Mouse (Mus musculus): ENCODE results near the gene Cdh18. TPM values are rescaled to one million over a fixed set of nuclear protein-coding genes. Genes with fewer than 3 reads are reported as not detected.

The Cdh18 gene
- polyA plus RNA-seq, 1 experiment from 2014 or later, result 0.78 TPM

DNA sequence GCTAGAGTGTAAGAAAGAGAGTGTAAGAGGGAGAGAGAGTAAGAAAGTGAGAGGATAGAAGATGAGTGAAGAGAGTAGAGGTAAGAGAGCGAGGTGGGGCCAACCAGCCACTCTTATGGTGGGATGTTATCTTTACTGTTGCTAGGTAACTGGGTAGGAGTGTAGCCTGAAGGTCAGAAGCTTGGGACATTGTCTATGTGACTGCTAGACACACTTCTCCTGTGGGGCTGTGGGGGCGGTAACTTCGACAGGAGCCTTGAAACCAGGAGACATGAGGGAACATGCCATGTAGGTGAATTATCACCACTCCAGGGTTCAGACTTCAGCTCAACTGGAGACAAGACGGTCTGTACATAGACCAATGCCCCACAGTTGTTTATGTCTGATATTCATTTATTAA lies 227.5 kb downstream of the Cdh18 start:
- 89% methylated on average over 4 of the region's 4 CpGs for WGBS

DNA sequence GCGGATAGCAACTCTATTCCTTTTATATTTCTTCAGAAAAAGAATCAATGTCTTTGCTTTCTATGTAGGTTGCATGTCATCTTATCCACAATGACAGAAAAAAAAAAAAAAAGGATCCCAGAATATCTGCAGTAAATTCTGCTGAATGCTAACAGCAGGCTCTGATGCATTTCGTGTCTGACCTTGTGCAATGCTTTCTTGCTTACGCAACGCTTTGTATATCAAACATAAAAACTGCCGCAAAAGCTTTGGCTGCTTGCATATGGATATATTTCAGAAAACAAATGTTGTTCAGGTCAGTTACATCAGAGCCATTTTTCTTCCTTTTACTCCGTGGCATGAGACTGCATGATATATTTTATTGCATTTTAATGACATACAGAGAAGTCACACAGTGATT lies 240.9 kb downstream of the Cdh18 start:
- Histone ChIP-seq H3K27ac (no peak overlapping the region), H3K9ac (no peak overlapping the region), H3K9me3 (no peaks in the 10 kb centered on the region), H3K4me1 (no peaks in the 10 kb centered on the region), H3K4me2 (replicated peaks) (no peak overlapping the region), H3K27me3 (no peaks in the 10 kb centered on the region), H3K4me3 (no peak overlapping the region), H3K36me3 (no peaks in the 10 kb centered on the region)
- ATAC-seq (ENCODE audit: low FRiP score, low read depth), result no peak
- 81% methylated on average over 6 of the region's 6 CpGs for WGBS

More for the DNA sequence above, 227.5 kb downstream of the Cdh18 start:
- Histone ChIP-seq H3K4me1 (no peaks in the 10 kb centered on the region), H3K36me3 (no peaks in the 10 kb centered on the region), H3K27me3 (no peaks in the 10 kb centered on the region), H3K4me3 (no peak overlapping the region), H3K4me2 (replicated peaks) (no peak overlapping the region), H3K27ac (no peak overlapping the region), H3K9me3 (no peaks in the 10 kb centered on the region), H3K9ac (no peak overlapping the region)
- ATAC-seq (ENCODE audit: low FRiP score, low read depth), result no peak

DNA sequence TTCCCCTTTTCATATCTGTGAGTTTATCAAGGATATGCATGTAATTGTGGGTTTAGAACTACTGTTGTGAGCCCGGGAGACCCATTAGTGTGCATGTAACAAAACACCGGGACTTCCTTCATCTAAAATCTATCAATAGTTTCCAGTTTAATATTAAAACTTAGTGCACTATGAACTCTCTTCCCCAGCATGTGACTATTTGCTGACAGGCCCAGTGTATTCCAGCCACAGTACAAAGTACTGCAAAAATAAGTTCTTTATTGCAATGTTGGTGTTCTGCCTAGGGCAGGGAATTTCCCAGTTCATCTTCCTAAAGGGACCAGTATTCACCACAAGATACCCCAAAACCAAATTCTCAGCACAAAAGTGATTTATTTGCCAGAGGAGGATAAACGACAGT lies 243.0 kb downstream of the Cdh18 start:
- Histone ChIP-seq H3K4me1 (no peaks in the 10 kb centered on the region), H3K9me3 (no peaks in the 10 kb centered on the region), H3K4me3 (no peak overlapping the region), H3K4me2 (replicated peaks) (no peak overlapping the region), H3K27ac (no peak overlapping the region), H3K27me3 (no peaks in the 10 kb centered on the region), H3K9ac (no peak overlapping the region), H3K36me3 (no peaks in the 10 kb centered on the region)
- no peak for ATAC-seq (ENCODE audit: low FRiP score, low read depth)
- WGBS, result 89% methylated on average over 3 of the region's 3 CpGs

DNA sequence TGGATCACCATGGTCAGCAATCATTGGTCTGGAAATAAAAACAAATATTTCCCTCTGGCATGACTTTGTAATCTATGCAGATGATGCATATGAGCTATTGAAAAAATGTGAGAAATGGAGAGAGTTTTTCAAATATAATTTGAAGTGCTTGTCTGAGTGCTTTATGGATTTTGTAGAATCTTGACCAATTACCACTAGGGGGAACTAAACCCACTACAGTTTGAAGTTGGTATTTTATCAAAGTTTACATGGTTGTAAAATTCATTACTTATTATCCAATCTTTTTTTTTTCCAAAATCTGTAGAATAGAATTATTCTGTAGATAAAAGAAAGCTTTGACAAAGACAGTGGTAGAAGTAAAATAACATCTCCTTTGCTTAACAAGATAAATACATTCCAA lies 284.3 kb downstream of the Cdh18 start:
- ATAC-seq (ENCODE audit: low FRiP score, low read depth), result no peak
- no peak overlapping the region for H3K4me2 ChIP-seq (replicated peaks)
- H3K27me3 ChIP-seq, result no peaks in the 10 kb centered on the region
- H3K9ac ChIP-seq, result no peak overlapping the region
- no peaks in the 10 kb centered on the region for H3K4me1 ChIP-seq
- no peaks in the 10 kb centered on the region for H3K9me3 ChIP-seq
- H3K4me3 ChIP-seq, result no peak overlapping the region
- no peak overlapping the region for H3K27ac ChIP-seq
- no peaks in the 10 kb centered on the region for H3K36me3 ChIP-seq

DNA sequence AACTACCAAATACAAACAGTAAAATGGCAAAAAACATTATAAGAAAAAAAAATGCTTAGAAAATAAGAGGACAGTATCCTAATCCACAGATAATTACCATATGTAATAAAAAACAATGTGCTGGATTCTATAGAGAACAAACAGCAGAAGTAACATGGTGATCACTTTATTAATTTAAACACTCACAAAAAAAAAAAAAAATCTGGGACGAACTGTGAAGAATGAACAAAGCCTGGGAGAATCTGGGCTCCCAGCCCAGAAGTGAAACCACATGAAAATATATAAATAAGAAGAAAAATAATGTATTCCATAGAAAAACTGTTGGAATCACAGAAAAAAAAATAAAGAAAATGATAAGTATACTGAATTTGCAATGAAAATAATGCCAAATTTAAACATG lies 288.4 kb downstream of the Cdh18 start:
- H3K4me2 ChIP-seq (replicated peaks), result no peak overlapping the region
- H3K9ac ChIP-seq, result no peak overlapping the region
- no peak overlapping the region for H3K27ac ChIP-seq
- no peak for ATAC-seq (ENCODE audit: low FRiP score, low read depth)
- no peaks in the 10 kb centered on the region for H3K36me3 ChIP-seq
- no peaks in the 10 kb centered on the region for H3K27me3 ChIP-seq
- 61% methylated on average over 1 of the region's 1 CpGs for WGBS
- H3K4me3 ChIP-seq, result no peak overlapping the region
- H3K4me1 ChIP-seq, result no peaks in the 10 kb centered on the region
- no peaks in the 10 kb centered on the region for H3K9me3 ChIP-seq

DNA sequence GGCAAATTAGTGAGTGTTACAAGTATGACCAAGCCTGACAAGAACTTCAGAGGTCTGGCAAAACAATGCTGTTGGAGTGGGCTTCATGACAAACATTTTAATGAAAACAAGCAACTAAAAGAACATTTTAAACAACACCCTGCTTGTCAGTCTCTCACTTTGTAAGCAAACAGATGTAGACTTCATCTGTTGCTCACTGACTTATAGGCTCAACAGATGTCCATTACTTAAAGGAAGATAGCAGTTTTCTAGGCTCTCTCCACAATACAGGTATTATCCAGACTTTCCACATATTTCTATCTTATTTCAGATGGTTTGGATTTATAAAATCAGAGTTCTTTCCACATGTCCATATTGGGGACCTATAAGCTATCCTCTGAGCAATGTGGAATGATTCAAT lies 308.9 kb downstream of the Cdh18 start:
- no peak overlapping the region for H3K9ac ChIP-seq
- no peak overlapping the region for H3K4me3 ChIP-seq
- H3K4me1 ChIP-seq, result no peaks in the 10 kb centered on the region
- H3K27ac ChIP-seq, result no peak overlapping the region
- no peaks in the 10 kb centered on the region for H3K36me3 ChIP-seq
- H3K4me2 ChIP-seq (replicated peaks), result no peak overlapping the region
- H3K27me3 ChIP-seq, result no peaks in the 10 kb centered on the region
- no peaks in the 10 kb centered on the region for H3K9me3 ChIP-seq
- ATAC-seq (ENCODE audit: low FRiP score, low read depth), result no peak

DNA sequence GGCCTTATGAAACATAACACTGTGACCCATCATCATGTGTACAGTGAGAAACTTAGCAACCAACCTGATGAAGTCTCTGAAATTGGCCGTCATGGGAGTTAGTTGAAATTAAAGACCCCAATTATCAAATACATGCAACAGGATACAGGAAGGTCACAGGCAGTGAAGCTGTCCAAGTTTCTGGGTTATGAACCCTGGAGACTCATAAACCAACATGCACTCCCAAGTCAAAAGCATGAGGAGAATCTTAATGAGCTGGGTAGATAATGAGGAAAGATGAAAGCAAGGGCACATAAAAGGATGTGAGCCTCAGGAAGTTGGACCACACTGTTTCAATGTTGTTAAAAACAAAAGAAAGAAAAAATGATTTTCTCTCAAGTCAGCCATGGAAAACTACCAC lies 321.9 kb downstream of the Cdh18 start:
- Histone ChIP-seq H3K9ac (no peak overlapping the region), H3K27ac (no peak overlapping the region), H3K9me3 (no peaks in the 10 kb centered on the region), H3K4me3 (no peak overlapping the region), H3K4me2 (replicated peaks) (no peak overlapping the region), H3K4me1 (no peaks in the 10 kb centered on the region), H3K27me3 (no peaks in the 10 kb centered on the region), H3K36me3 (no peaks in the 10 kb centered on the region)
- 21% methylated on average over 1 of the region's 1 CpGs for WGBS
- no peak for ATAC-seq (ENCODE audit: low FRiP score, low read depth)

DNA sequence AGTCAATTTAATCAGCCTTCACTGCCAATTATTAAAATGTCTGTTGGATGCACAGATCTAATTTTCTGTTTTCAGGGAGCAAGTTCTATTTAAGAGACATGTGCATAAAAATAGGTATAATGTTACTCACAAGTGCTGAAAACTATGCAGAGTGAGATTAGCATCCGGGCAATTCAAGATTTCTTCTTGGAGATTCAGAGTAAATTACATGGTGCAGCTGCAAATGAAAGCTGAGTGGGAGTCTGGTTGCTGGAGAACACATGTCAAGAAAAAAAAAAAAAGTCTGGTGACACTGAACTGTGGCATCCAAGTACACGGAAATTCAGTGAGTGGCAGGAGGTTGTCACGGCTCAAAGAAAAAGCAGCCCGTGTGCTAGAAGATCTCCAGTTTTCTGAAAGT lies 348.9 kb downstream of the Cdh18 start:
- no peak overlapping the region for H3K4me2 ChIP-seq (replicated peaks)
- no peaks in the 10 kb centered on the region for H3K4me1 ChIP-seq
- no peak overlapping the region for H3K4me3 ChIP-seq
- WGBS, result 65% methylated on average over 4 of the region's 4 CpGs
- no peak overlapping the region for H3K27ac ChIP-seq
- no peak overlapping the region for H3K9ac ChIP-seq
- no peaks in the 10 kb centered on the region for H3K9me3 ChIP-seq
- no peaks in the 10 kb centered on the region for H3K27me3 ChIP-seq
- no peaks in the 10 kb centered on the region for H3K36me3 ChIP-seq
- ATAC-seq (ENCODE audit: low FRiP score, low read depth), result no peak

DNA sequence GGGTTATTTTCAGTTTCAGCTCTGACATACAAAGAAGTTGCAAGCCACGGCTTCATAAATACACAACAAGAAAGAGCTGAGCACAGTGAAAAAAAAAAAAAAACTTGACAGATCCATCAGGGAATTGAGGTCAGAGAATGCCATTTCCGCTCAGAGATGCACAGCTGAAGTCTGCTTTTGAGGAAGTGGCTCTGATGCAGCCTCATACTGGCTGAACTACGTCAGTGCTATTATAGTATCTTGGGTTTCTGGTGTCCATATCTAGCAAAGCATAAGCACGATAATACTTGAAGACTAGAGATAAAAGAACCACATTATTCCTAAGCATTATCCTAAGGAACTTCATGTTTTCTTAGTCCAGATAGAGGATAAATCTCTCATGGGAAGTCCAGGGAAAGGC lies 349.4 kb downstream of the Cdh18 start:
- ATAC-seq (ENCODE audit: low FRiP score, low read depth), result no peak
- no peak overlapping the region for H3K27ac ChIP-seq
- no peak overlapping the region for H3K4me3 ChIP-seq
- H3K9ac ChIP-seq, result no peak overlapping the region
- H3K36me3 ChIP-seq, result no peaks in the 10 kb centered on the region
- H3K4me2 ChIP-seq (replicated peaks), result no peak overlapping the region
- H3K4me1 ChIP-seq, result no peaks in the 10 kb centered on the region
- WGBS, result 80% methylated on average over 4 of the region's 4 CpGs
- no peaks in the 10 kb centered on the region for H3K9me3 ChIP-seq
- no peaks in the 10 kb centered on the region for H3K27me3 ChIP-seq

DNA sequence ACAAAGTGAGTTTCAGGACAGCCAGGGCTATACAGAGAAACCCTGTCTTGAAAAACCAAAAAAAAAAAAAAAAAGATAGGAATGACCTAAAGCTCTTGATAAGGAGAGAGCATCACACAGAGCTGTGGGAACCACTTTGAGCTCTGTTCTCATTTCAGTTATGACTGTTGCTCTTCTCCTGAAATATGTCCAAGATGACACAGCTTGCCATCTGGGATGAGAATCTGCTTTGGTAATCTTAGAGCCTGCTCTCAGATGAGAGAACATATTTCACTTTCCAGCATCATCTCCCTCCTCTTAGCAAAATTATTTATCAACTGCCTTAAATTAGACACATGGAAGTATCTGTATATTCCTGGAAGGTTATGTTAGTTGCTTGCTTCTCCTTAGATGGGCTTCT lies 365.6 kb downstream of the Cdh18 start:
- no peak overlapping the region for H3K4me3 ChIP-seq
- H3K27me3 ChIP-seq, result no peaks in the 10 kb centered on the region
- no peaks in the 10 kb centered on the region for H3K36me3 ChIP-seq
- no peaks in the 10 kb centered on the region for H3K4me1 ChIP-seq
- H3K9me3 ChIP-seq, result no peaks in the 10 kb centered on the region
- no peak overlapping the region for H3K4me2 ChIP-seq (replicated peaks)
- no peak for ATAC-seq (ENCODE audit: low FRiP score, low read depth)
- no peak overlapping the region for H3K27ac ChIP-seq
- H3K9ac ChIP-seq, result no peak overlapping the region

DNA sequence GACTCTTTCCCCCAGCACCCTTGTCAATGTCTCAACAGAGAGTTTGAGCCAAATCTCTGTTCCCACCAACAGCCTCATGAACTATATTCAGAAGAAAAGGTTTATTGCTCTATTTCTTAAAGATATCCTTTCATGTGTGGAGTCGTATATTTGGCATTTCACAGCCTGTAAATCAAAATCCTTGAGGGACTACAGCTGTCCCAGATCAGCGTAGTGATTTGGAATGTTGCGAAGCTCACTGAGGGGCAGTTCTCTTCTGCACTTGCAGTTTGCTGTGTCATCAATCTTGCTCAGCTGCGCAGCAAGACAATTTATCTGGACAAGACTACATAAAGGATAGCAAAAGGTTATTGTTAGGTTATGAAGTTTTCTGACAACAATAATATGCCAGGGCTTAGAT lies 385.5 kb downstream of the Cdh18 start:
- Histone ChIP-seq H3K9ac (no peak overlapping the region), H3K4me2 (replicated peaks) (no peak overlapping the region), H3K4me3 (no peak overlapping the region), H3K27ac (no peak overlapping the region), H3K36me3 (no peaks in the 10 kb centered on the region), H3K4me1 (0 out of 2 replicates have a peak, but pooled peaks cover 3% of the 10 kb centered on the region), H3K9me3 (no peaks in the 10 kb centered on the region), H3K27me3 (no peaks in the 10 kb centered on the region)
- WGBS, result 39% methylated on average over 4 of the region's 4 CpGs
- ATAC-seq (ENCODE audit: low FRiP score, low read depth), result no peak

DNA sequence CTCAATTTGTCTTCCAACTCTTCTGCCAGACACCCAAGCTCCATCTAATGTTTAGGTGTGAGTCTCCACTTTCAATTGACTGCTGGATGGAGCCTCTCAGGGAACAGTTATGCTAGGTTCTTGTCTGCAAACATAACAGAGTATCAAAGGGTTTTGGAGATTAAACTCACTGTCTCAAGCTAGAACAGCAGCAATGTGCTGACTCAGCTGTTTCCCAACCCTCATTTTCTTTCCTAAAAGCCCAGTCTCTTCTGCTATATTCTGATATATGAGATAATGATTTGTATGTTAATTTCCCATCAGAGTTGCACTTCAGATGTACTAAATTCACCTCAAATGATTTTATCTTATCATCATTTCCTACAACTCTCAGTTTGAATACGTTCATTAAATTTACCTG lies 398.4 kb downstream of the Cdh18 start:
- no peak overlapping the region for H3K27ac ChIP-seq
- no peaks in the 10 kb centered on the region for H3K27me3 ChIP-seq
- H3K4me1 ChIP-seq, result no peaks in the 10 kb centered on the region
- ATAC-seq (ENCODE audit: low FRiP score, low read depth), result no peak
- 84% methylated on average over 1 of the region's 1 CpGs for WGBS
- H3K4me2 ChIP-seq (replicated peaks), result no peak overlapping the region
- no peak overlapping the region for H3K4me3 ChIP-seq
- no peaks in the 10 kb centered on the region for H3K9me3 ChIP-seq
- H3K9ac ChIP-seq, result no peak overlapping the region
- H3K36me3 ChIP-seq, result no peaks in the 10 kb centered on the region

DNA sequence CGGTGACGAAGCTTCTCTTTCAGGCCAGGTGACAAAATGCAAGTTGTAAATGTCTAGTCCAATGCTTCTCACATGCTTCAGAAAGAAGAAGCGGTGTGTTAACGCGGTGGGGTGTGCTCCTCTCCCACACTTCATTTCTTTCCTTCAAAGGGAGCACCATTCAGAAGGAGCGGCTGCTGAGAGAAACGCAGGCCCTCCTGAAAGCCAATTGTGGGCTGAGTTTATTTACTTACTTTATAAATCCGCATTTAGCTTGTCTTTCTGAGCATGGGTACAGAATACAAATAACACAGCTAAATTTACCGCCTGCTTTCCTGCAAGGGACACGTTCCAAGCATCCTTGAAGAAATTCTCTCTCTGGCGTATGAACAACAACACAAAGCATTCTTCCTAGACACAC lies 420.6 kb downstream of the Cdh18 start:
- WGBS, result 78% methylated on average over 11 of the region's 11 CpGs
- H3K27me3 ChIP-seq, result no peaks in the 10 kb centered on the region

DNA sequence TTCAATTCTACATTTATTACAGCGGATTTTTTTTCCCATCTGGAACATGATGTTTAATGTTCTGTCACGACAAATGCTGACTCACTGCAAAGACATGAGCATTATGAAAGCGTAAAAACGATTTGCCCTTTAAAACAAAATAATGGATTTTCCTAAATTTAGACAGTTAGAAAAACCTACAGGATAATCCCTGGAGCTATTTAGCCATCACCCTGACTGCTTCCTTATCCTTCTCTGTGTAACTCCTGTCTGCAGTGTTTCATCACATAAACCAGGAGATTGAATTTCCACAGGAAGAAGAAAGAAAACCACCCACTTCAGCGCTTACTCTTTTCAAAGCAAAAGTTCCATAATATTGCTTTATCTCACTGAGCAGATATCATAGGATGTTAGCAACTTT lies 431.3 kb downstream of the Cdh18 start:
- Histone ChIP-seq H3K36me3 (no peaks in the 10 kb centered on the region), H3K27me3 (no peaks in the 10 kb centered on the region), H3K9ac (no peak overlapping the region), H3K27ac (no peak overlapping the region), H3K4me2 (replicated peaks) (no peak overlapping the region), H3K4me1 (no peaks in the 10 kb centered on the region), H3K9me3 (no peaks in the 10 kb centered on the region), H3K4me3 (no peak overlapping the region)
- no peak for ATAC-seq (ENCODE audit: low FRiP score, low read depth)
- 84% methylated on average over 5 of the region's 5 CpGs for WGBS

More for the DNA sequence above, 420.6 kb downstream of the Cdh18 start:
- Histone ChIP-seq H3K4me3 (no peak overlapping the region), H3K27ac (no peak overlapping the region), H3K9me3 (no peaks in the 10 kb centered on the region), H3K4me2 (replicated peaks) (no peak overlapping the region), H3K9ac (no peak overlapping the region), H3K36me3 (no peaks in the 10 kb centered on the region), H3K4me1 (no peaks in the 10 kb centered on the region)
- no peak for ATAC-seq (ENCODE audit: low FRiP score, low read depth)
